Mouse (Mus musculus): ENCODE data around the gene Kdelr1.
A peak's percentile ranks its signal among the peaks of the same experiment; 100 is the strongest.

Gene Kdelr1

DNA sequence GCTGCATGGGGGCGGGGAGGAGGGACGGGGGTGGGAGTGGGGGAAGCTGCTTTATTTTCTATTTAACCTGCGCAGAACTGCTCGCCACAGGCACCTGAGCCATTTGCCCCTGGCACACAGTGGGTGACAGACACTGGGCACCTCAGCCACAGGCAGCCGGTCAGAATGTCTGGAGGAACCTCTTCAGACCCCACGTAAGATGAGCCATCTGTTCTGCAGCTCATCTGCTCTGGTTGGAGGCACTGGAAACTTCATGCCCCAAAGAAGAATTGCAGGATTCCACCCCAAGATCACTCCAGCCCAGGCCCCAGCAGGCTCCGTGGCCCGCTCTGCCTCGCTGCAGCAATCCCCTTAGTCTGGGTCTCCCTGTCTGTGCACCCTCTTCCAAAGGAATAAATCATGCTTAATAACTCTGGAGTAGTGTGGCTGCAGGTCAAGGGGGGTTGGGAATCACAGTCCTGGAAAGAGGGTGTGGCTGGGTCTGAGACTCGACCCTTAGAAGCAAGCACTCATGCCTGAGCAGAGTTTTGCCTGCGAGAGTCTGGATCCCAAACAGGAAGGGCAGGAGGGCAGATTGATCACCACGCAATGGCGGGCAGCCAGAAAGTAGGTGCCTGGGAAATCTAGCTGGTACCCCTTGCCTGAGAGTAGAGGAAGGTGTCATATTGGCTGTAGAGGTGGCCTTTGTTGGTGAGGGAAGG lies 44.6 kb downstream of the Kdelr1 start:
- no peak for DNase-seq (ENCODE audit: low read depth, low spot score)

- DNase-seq (ENCODE audit: low read depth, low spot score) = no peak
Observed at GRCm38 (mm10) chr7:45917926-45918325, 45.4 kb downstream of the Kdelr1 start.

GRCm38 (mm10) chr7:45919083-45919671 lies 46.6 kb downstream of the Kdelr1 start:
- no peak for DNase-seq (ENCODE audit: low read depth, low spot score)

DNA sequence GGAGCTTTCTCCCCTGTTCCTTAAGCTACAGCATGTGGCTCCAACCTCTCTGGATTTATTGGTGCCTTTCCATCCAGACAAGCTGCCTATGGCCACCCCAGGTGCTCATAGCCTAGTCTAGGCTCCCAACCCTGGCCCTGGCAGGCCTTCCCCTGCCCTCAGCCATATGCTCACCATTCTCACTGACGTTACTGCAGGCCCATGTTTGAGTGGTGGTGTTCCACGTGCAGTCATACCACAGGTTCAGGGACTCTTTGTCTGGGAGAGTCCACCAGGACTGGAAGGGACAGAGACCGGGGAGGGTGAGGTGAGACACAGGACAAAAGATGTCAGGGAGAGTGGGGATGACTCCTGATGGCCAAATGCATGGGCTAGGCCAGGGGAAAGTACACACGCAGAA lies 47.2 kb downstream of the Kdelr1 start:
- DNase-seq (ENCODE audit: low read depth, low spot score) = no peak

- no peak for DNase-seq (ENCODE audit: low read depth, low spot score)
Observed at GRCm38 (mm10) chr7:45920583-45921241, 48.1 kb downstream of the Kdelr1 start.

DNA sequence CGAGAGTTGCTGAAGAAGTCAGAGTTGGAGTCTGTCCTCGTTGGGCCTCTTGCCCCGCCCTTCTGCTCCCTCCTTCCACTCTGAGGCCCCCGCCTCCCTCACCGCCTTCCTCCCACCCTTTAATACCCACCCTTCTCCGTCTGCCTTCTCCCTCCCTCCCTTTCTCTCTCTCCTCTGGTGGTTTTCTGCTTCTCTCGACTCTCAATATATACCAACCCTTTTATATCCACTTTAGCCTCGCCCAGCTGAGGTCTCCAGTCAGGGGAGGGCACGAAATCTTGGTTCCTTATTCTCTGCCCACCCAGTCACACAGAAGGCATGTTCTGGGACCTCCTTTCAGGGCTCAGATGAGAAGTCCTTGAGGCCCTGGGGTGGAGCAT lies 48.7 kb downstream of the Kdelr1 start, which contains the start of gene Emp3:
Emp3 (minus strand) TSS at position 163 of the 380 bp plus-strand sequence.
- no peak for DNase-seq (ENCODE audit: low read depth, low spot score)

DNA sequence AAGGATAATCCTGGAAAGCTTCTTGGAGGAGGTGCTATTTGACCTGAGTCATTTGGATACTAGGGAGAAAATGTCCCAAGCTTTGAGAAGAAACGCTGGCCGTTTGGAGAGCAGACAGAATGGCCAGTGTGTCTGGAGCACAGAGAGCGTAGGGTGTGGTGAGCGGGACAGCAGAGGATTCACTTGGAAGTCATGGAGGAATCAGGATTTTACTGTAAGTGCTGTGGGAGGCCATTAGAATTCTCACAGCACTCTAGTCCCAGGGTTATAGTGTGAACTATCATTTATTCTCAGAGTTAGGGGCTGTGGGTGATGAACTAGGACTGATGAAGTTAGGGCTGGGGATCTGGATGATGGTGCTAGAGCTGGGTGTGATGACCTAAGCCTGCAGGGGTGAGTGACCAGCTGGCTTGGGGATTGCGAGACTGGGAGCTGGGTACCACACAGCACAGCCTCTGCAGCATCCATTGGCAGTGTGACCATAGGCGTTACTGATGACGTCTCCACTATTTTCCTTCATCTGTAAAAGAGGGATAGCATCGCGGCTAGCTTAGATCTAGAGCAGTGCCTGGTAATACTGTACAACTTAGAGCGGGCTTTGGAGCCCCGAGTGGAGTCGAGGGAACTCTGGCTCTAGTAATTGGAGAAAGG lies 49.5 kb downstream of the Kdelr1 start:
- no peak for DNase-seq (ENCODE audit: low read depth, low spot score)

GRCm38 (mm10) chr7:45922928-45923761 lies 50.6 kb downstream of the Kdelr1 start:
- DNase-seq (ENCODE audit: low read depth, low spot score) = peak; percentile 85

DNA sequence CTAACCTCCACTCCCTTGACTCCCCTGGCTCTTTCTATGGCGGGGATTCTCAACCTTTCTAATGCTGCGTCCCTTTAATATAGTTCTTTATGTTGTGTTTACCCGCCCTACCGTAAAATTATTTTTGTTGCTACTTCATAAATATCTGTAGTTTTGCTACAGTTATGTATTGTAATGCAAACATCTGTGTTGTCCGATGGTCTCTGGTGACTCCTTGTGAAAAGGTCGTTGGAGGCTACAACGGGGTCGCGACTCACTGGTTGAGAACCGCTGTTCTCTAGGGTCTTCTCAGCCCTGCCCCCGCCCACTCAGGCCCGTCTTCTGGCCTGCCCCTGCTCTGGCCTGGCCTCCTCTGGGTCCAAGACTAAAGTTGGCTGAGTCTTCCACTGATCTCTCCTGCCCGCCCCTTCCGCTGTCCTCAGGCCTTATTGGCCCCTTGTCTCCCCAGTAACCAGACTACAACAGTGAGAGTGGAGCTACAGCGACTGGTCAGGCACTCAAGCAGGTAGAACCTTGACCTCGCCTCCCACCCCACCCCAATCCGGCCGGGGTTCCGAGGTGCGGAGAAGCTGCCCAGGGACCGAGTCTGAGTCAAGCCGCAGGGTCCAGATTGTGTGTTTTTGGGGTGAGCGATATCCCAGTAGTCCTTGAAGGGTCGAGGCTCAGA lies 51.3 kb downstream of the Kdelr1 start, which contains the start of gene Ccdc114:
Ccdc114 (plus strand) TSS at position 311 of the 667 bp plus-strand sequence.
- DNase-seq (ENCODE audit: low read depth, low spot score) = no peak

- no peak for DNase-seq (ENCODE audit: low read depth, low spot score)
Observed at GRCm38 (mm10) chr7:45924429-45924816, 51.9 kb downstream of the Kdelr1 start.

DNA sequence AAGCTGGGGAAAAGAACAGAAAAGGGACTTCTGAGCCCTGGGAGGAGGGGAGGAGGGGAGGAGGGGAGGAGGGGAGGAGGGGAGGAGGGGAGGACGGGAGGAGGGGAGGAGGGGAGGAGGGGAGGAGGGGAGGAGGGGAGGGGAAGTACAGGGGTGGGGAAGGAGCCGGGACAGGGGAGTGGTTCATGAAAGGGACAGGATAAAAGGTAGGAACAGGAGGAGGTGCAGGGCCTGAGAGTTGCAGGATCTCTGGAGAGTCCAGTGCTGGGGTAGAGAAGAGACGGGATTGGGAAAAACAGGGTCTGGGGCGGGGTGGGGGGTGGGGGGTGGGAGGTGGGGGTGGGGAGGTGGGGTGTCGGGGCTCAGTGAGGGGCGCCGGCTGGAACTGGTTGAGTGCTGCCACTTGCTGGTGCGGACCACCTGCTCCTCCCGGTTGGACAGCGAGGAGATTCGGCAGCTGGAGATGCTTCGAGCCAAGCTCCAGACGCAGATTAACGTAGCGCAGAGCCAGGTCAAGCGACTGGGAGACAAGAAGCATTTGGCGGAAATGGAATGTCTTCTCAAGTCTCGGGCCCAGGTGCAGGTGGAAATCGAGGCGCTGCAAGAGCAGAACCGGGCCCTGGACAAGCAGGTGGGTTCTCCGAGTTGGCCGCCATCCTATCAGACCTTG lies 56.2 kb downstream of the Kdelr1 start:
- DNase-seq (ENCODE audit: low read depth, low spot score) = no peak

DNA sequence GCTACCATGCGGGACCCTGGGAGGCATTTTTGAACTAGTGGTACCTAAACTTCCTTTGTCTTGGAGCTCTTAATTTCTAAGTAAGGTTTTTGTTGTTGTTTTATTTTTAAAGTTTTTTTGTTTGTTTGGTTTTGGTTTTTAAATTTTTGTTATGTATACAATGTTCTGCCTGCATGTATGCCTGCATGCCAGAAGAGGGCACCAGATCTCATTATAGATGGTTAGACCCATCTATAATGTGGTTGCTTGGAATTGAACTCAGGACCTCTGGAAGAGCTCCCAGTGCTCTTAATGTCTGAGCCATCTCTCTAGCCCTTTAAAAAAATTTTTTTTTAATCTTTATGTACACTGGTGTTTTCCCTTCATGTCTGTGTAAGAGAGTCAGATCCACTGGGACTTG lies 57.1 kb downstream of the Kdelr1 start:
- no peak for DNase-seq (ENCODE audit: low read depth, low spot score)
